Mouse (Mus musculus) left cerebral cortex, adult 11 months (tissue): ENCODE measurements around the gene Pak1.

ENCODE experiments used
- DNase-seq: peaks from one replicate; pipeline ENCODE4 v3.0.0; 2022; ENCODE audit warnings: low spot score

The Pak1 gene

GRCm38 (mm10) chr7:97777191-97777590 lies 11.2 kb upstream of the Pak1 start:
- DNase-seq: no peak

- DNase-seq: no peak
Observed at GRCm38 (mm10) chr7:97780222-97780621, 8.1 kb upstream of the Pak1 start.

DNA sequence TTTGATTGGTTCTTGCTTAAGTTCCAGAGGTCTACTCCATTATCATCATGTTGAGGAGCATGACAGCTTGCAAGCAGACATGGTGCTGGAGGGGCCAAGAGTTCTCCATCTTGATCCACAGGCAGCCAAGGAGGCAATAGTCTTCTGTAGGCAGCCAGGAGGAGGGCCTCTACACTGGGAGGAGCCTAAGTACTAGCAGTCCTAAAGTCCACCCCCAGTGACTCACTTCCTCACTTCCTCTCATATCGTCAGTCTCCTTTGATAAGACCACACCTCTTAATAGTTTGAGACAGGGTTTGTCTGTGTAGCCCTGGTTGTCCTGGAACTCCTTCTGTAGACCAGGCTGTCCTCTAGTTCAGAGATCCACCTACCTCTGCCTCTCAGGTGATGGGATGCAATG lies 7.5 kb upstream of the Pak1 start:
- no peak for DNase-seq

DNA sequence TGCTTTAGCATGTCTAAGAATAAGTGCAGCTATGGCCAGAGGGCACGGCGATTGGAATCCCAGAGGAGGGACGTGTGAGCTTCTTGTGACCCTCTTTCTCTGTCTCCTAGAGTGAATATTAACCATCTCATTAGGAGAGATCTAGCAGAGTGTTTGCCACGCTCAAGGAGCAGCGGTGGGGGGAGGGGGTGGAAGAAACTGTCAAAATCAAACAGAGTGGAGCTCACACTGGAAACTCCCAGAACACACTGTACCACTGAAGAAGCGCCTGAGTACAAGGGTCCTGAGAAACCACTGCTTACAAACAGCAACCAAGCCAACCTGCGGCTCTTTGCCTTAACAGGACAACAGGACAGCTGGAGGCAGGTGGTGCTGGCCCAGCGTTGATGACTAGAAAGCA lies 6.8 kb upstream of the Pak1 start:
- DNase-seq: no peak

- no peak for DNase-seq
Observed at GRCm38 (mm10) chr7:97783523-97783922, 4.8 kb upstream of the Pak1 start.

GRCm38 (mm10) chr7:97788669-97789483 lies 535 bp downstream of the Pak1 start:
- no peak for DNase-seq

GRCm38 (mm10) chr7:97790272-97790671 lies 1.9 kb downstream of the Pak1 start:
- no peak for DNase-seq

DNA sequence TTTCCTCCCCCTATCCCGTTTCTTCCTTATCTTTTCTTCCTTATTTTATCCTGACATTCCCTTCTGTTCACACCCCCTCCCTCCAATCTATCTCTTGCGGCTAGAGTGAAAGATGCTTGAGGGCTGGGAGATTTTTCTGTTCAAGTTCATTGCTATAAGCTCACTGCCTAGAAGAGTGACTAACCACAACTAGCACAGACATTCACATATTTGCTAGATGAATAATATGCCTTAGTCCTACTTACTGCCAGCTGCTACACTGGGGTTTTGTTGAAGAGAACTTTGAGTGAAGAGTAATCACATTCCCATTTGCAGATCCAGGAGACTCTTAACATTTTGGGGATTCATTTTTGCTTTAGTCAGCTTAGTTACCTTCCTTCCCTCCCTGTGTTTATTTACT lies 4.0 kb downstream of the Pak1 start:
- DNase-seq: no peak

DNA sequence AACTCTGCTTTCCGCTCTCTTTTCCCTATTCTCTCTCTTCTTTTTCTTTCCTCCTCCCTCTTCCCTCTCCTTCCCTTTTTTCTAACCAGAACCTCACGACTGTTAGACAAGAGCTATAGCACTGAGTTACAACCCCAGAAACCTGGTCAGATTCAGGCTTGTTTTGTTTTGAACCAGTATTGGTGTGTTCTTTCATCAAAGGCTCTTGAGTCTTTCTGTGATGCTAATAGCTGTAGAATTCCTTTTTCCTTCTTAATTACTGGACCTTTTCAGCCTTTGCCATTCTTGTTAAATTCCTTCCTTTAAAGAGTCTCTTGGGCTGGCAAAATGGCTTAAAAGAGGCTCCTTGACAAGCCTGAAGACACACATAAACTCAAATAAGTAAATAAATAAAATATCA lies 14.8 kb downstream of the Pak1 start:
- no peak for DNase-seq

- DNase-seq: no peak
Observed at GRCm38 (mm10) chr7:97804245-97805066, 16.1 kb downstream of the Pak1 start.

DNA sequence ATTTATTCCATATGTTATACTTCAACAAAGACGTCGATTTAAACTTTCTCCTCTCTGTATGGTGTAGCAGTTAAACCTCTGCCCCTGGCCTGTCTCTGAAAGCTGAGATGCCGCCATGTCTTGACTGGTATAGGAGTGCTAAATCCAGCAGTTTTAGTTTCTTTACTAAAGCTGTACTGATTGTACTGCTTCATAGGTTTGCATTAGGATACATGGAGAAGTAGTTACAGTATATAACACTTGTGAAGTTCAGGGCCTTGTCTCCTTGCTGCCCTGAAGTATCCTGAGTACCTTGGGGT lies 16.7 kb downstream of the Pak1 start:
- no peak for DNase-seq

DNA sequence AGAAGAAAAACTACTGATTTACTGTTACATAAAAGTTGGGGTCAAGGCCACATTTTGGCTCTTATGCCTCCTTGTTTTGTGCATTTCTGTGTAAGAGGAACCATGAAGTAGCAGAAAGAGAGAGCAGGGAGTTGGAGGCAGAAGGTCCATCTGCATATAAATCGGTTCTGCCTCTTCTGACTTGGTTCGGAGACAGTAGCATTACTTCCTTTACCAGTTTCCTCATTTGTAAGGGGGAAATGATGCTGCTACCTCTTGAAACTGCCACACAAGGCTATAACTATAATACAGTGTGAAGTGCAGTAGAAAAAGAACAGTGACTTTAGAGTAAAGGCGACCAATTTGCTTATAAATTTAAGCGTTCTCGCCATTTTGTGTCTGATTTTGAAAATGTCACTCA lies 21.0 kb downstream of the Pak1 start:
- no peak for DNase-seq

DNA sequence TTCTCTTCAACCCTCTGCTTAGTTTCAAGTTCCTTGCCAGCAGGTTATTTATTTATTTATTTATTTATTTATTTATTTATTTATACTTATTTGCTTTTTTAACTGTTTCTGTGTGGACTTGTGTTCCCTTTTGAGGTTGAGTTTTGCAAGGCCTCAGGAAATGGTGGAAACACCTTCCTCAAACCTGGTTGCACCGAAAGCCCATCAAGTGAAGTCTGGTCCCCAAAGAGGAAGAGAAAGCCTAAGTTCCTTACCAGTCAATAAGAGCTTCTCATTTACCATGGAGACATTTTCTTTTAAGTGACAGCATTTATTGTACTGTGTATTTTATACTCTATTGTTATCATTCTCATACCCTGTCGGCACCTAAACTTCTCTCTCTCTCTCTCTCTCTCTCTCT lies 33.5 kb downstream of the Pak1 start:
- no peak for DNase-seq

DNA sequence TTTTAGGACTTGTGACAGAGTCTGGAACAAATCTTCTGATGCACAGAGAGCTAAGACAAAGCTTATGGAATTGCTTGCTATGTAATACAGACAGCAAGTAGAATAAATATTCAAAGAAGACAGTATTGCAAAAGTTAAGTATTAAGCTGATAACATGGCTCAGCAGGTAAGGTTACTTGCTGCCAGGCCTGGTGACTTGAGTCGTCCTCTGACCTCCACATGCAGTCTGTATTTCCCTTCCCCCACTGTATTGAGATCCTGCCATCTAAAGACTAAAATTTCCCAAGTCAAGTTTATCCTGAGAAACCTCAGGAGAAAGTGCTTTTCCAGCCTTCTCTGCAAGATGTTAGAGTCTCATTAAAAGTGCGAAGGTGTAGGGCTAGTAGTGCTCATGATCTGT lies 40.8 kb downstream of the Pak1 start:
- DNase-seq: no peak

GRCm38 (mm10) chr7:97830739-97831138 lies 42.4 kb downstream of the Pak1 start:
- no peak for DNase-seq

DNA sequence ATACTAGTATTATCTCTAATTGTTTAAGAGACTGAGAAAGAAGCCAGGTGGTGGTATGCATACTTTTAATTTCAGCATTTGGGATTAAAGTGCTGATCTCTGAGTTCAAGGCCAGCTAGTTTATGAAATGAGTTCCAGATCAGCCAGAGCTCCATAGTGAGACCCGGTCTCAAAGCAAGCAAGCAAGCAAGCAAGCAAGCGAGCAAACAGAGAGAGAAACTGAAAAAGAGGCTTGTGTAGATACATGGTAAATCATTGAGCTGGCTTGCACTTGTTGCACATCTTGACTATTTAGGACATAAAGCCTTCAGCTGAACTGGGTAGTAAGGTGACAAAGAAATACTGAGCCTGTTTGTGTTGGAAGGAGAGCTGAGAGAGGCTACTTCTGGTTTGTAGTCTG lies 44.6 kb downstream of the Pak1 start:
- DNase-seq: no peak

- no peak for DNase-seq
Observed at GRCm38 (mm10) chr7:97838574-97838973, 50.2 kb downstream of the Pak1 start.

DNA sequence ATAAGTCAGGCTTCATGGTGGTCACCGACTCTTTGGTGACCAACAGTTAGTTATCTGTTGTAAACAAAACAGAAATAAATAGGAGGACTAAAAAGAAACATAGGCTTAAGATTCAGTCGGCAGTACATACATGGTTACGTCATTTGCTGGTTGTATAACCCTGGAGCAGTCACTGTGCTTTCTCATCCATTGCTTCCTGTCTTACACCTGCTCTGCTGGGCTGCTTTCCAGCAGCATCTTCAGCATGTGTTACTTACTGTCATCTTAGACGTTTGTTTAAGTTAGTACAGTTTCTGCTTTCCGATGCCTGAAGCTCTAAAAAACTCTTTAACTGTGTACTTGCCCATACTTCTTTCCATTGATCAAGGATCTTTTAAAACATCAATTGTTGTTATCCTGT lies 53.0 kb downstream of the Pak1 start:
- DNase-seq: peak; percentile 35

- DNase-seq: no peak
Observed at GRCm38 (mm10) chr7:97842332-97842731, 54.0 kb downstream of the Pak1 start.

GRCm38 (mm10) chr7:97842806-97843570 lies 54.6 kb downstream of the Pak1 start:
- DNase-seq: peak; percentile 74

GRCm38 (mm10) chr7:97844419-97844818 lies 56.1 kb downstream of the Pak1 start:
- DNase-seq: no peak

DNA sequence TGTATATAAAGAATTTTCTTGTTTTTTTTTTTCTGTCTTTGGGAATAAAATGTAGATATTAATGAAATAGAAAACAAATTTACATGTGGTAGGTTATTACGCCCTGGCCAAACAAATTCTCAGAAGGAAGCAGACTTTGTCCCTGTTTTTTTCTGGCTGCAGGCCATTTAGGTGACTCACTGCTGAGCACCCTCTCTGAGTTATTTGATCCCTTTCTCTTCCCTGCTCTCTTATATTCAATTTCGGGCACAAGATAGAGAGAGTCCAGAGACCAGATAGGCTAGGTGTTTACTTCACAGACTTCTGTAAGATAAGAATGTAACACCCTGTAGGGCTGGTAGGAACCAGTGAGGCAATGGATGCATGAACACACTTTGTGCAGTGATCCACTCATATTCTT lies 57.2 kb downstream of the Pak1 start:
- no peak for DNase-seq

DNA sequence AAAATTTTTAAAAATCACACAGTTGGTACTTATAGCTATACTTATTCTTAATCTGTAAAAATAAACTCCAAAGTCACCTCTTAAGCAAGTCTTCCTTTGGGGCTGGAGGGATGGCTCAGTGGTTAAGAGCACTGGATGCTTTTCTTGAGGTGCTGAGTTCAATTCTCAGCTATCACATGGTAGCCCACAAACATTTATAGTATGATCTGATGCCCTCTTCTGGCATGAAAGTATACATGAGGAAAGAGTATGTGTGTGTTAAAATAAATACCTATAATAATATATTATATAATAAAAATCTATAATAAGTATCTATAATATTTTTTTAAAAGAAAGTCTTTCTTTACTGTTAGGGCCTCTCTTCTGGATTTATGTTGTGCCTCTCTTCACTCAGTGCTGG lies 58.2 kb downstream of the Pak1 start:
- DNase-seq: no peak
